ENCODE assay signal across 16 mouse cellular contexts in genomic region chr3:25683696-25684095, GRCm38 (mm10).
DNase-seq lines count a peak whose midpoint lies in the region; ATAC-seq lines count a peak whose summit lies in the region.
"Had no signal": no experiment of that assay in that cellular context is flagged by ENCODE, and none has a peak within 500 bp of the region (broad histone marks: within the 10 kb centered on the region; RNA-seq: fewer than 3 reads in every experiment).

No protein-coding gene starts in this region.

- DNase-seq in frontal cortex, adult 2 months (ENCODE audit: extremely low spot score in 1 of 2, low spot score in 1 of 2) = no peak
- DNase-seq: adrenal gland, adult 2 months; adrenal gland, adult 8-10 months; adrenal gland, postnatal 10 days; adrenal gland, postnatal 14 days; adrenal gland, postnatal 25 days; adrenal gland, postnatal 36 days; B cell, adult 2 months; cerebellum, adult 11 months; cerebellum, adult 11-12 months; cerebellum, adult 18-20 months; cerebellum, adult 2 months had no signal

- peak; percentile 97 for ATAC-seq in frontal cortex, adult (ENCODE audit: low TSS enrichment)
- ATAC-seq: activated CD4-positive, CD25-positive, alpha-beta regulatory T cell, adult 4 months; CD4-positive, CD25-positive, alpha-beta regulatory T cell, adult 4 months; Patski had no signal
